8 mouse cellular contexts compared by ENCODE assay signal in the genomic region with DNA sequence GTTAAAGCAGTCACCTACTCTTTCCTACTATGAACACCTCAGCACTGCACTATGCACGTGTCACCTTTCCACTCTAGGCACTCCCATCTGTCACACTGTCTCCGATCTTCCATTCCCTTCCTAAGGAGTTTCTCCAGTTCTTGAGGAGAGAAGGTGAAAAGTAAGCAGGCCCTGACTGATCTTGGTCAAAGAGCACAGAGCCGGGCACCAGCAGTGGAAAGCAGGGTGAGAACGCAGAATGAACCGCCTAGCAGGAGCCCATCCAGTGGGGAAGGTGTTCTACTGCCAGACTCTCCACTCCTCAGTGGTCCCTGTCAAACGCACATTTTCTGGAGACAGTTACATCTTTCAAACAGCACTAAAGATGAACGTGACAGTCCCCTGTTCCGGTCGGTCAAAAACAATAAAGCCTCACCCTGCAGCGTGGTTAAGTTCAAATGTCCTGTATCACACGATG. TPM values are rescaled to one million over a fixed set of nuclear protein-coding genes. Genes with fewer than 3 reads are reported as not detected.
A peak's percentile ranks its signal among the peaks of the same experiment; 100 is the strongest.
DNase-seq lines count a peak whose midpoint lies in the region; ATAC-seq and TF ChIP-seq lines count a peak whose summit lies in the region.

No protein-coding gene starts in this region.

- no peak overlapping the region for H3K27ac ChIP-seq in forebrain, embryonic 11.5 days (ENCODE audit: low read depth, low read length)
- H3K27ac ChIP-seq in kidney, postnatal 0 days = peak overlapping the region; percentile 100

- DNase-seq in spleen, postnatal 10 days (ENCODE audit: low spot score in 2 of 2) = peak; percentile 31 to 34
- no peak for DNase-seq in spleen, adult 12 weeks (ENCODE audit: low spot score)
- DNase-seq in forebrain, embryonic 11.5 days (ENCODE audit: low spot score) = no peak
- DNase-seq in kidney, postnatal 0 days (ENCODE audit: low spot score) = no peak
- peak; percentile 27 for DNase-seq in naive thymus-derived CD4-positive, alpha-beta T cell, adult 2 months (ENCODE audit: low read depth)
- DNase-seq in right cerebral cortex, postnatal 36 days (ENCODE audit: low spot score in 2 of 2) = no peak
- DNase-seq in layer of hippocampus, adult 9-11 months = no peak
- DNase-seq in cerebellum, postnatal 14 days = no peak

- no peak for ATAC-seq in forebrain, embryonic 11.5 days (replicated peaks; ENCODE audit: low FRiP score)
- no peak for ATAC-seq in kidney, postnatal 0 days (replicated peaks; ENCODE audit: low FRiP score, low read depth)

- peaks cover 10% of the 10 kb centered on the region for H3K4me1 ChIP-seq in forebrain, embryonic 11.5 days (replicated peaks; ENCODE audit: control insufficient read depth, insufficient read depth, low read length)
- peaks cover 27% of the 10 kb centered on the region for H3K4me1 ChIP-seq in kidney, postnatal 0 days (replicated peaks; ENCODE audit: insufficient read depth, low read length)

- WGBS in forebrain, embryonic 11.5 days = 25% methylated on average over 11 of the region's 11 CpGs
- 7% methylated on average over 11 of the region's 11 CpGs for WGBS in kidney, postnatal 0 days

- no peaks in the 10 kb centered on the region for H3K27me3 ChIP-seq in forebrain, embryonic 11.5 days (ENCODE audit: control insufficient read depth, insufficient read depth, low read length)
- no peaks in the 10 kb centered on the region for H3K27me3 ChIP-seq in kidney, postnatal 0 days (ENCODE audit: insufficient read depth, low read length)

- H3K4me3 ChIP-seq in forebrain, embryonic 11.5 days (ENCODE audit: low read depth, low read length) = peak overlapping the region; percentile 96
- peak overlapping the region; percentile 93 for H3K4me3 ChIP-seq in kidney, postnatal 0 days (replicated peaks; ENCODE audit: low read depth, low read length)

- no peak for TF ChIP-seq CTCF in kidney, postnatal 0 days (IDR thresholded peaks at IDR 0.05; ENCODE audit: low read depth)

- peak overlapping the region; percentile 66 for H3K4me2 ChIP-seq in forebrain, embryonic 11.5 days (ENCODE audit: low read depth, low read length, severe bottlenecking)
- peak overlapping the region; percentile 62 for H3K4me2 ChIP-seq in kidney, postnatal 0 days (ENCODE audit: low read length)

- no peaks in the 10 kb centered on the region for H3K9me3 ChIP-seq in forebrain, embryonic 11.5 days (ENCODE audit: control insufficient read depth, low read length)
- H3K9me3 ChIP-seq in kidney, postnatal 0 days (replicated peaks; ENCODE audit: low read length) = no peaks in the 10 kb centered on the region

- H3K36me3 ChIP-seq in forebrain, embryonic 11.5 days (ENCODE audit: control insufficient read depth, insufficient read depth, low read length) = no peaks in the 10 kb centered on the region
- no peaks in the 10 kb centered on the region for H3K36me3 ChIP-seq in kidney, postnatal 0 days (ENCODE audit: insufficient read depth, low read length)

- peak overlapping the region; percentile 93 for H3K9ac ChIP-seq in forebrain, embryonic 11.5 days (ENCODE audit: low read length)
- peak overlapping the region; percentile 97 for H3K9ac ChIP-seq in kidney, postnatal 0 days (ENCODE audit: low read depth, low read length)

RNA-seq across cellular contexts. Expression of gene Rheb, which starts 1.4 kb away (rescaled TPM):
- 189 and 202 TPM in 2 replicates for polyA plus RNA-seq in forebrain, embryonic 11.5 days (2014; fragmentation: Nextera tagmentation; extraction: Ambion mirVana)
- polyA plus RNA-seq in kidney, postnatal 0 days (2015; fragmentation: Nextera tagmentation; extraction: Ambion mirVana) = 252 and 266 TPM in 2 replicates

Comparison
In these comparisons a context has a peak if more than half of its experiments do, and no peak if none do; other contexts are left out.
1. DNase-seq: peak in spleen, postnatal 10 days (2 of 2) and naive thymus-derived CD4-positive, alpha-beta T cell, adult 2 months (single experiment); none in spleen, adult 12 weeks (single experiment), forebrain, embryonic 11.5 days (single experiment), kidney, postnatal 0 days (single experiment), right cerebral cortex, postnatal 36 days (0 of 2), layer of hippocampus, adult 9-11 months (single experiment) and cerebellum, postnatal 14 days (0 of 2).